Mouse (Mus musculus): ENCODE data around the gene Ndufa4l2. TPM values are rescaled to one million over a fixed set of nuclear protein-coding genes. Genes with fewer than 3 reads are reported as not detected.

The Ndufa4l2 gene
- polyA plus RNA-seq, 1 experiment, result 13.0 TPM

- peak; percentile 71 for DNase-seq (ENCODE audit: low read depth)
- no peak for TF ChIP-seq CTCF (IDR thresholded peaks at IDR 0.05; ENCODE audit: borderline replicate concordance, extremely low read depth, insufficient read depth, insufficient read length)
- no peak for TF ChIP-seq POLR2A (IDR thresholded peaks at IDR 0.05; ENCODE audit: borderline replicate concordance, extremely low read depth, insufficient read depth, insufficient read length, poor library complexity, severe bottlenecking)
Measured at GRCm38 (mm10) chr10:127527481-127527880, 12.7 kb downstream of the Ndufa4l2 start.

GRCm38 (mm10) chr10:127530945-127531344, 16.2 kb downstream of the Ndufa4l2 start:
- no peak for DNase-seq (ENCODE audit: low read depth)
- TF ChIP-seq CTCF (IDR thresholded peaks at IDR 0.05; ENCODE audit: borderline replicate concordance, extremely low read depth, insufficient read depth, insufficient read length), result no peak
- TF ChIP-seq POLR2A (IDR thresholded peaks at IDR 0.05; ENCODE audit: borderline replicate concordance, extremely low read depth, insufficient read depth, insufficient read length, poor library complexity, severe bottlenecking), result no peak

GRCm38 (mm10) chr10:127531548-127531947, 16.8 kb downstream of the Ndufa4l2 start:
- DNase-seq (ENCODE audit: low read depth), result peak; percentile 75
- TF ChIP-seq POLR2A (IDR thresholded peaks at IDR 0.05; ENCODE audit: borderline replicate concordance, extremely low read depth, insufficient read depth, insufficient read length, poor library complexity, severe bottlenecking) (no peak), CTCF (IDR thresholded peaks at IDR 0.05; ENCODE audit: borderline replicate concordance, extremely low read depth, insufficient read depth, insufficient read length) (no peak)

GRCm38 (mm10) chr10:127534036-127534928, 19.5 kb downstream of the Ndufa4l2 start, which contains the start of gene Nxph4:
Gene Nxph4, minus strand, starts transcription at chr10:127534559.
- TF ChIP-seq POLR2A (IDR thresholded peaks at IDR 0.05; ENCODE audit: borderline replicate concordance, extremely low read depth, insufficient read depth, insufficient read length, poor library complexity, severe bottlenecking) (0 out of 2 replicates have a peak, but pooled peaks have one; percentile 17), CTCF (IDR thresholded peaks at IDR 0.05; ENCODE audit: borderline replicate concordance, extremely low read depth, insufficient read depth, insufficient read length) (no peak)
- no peak for DNase-seq (ENCODE audit: low read depth)

GRCm38 (mm10) chr10:127534929-127535384, 20.2 kb downstream of the Ndufa4l2 start:
- no peak for TF ChIP-seq POLR2A (IDR thresholded peaks at IDR 0.05; ENCODE audit: borderline replicate concordance, extremely low read depth, insufficient read depth, insufficient read length, poor library complexity, severe bottlenecking)
- no peak for TF ChIP-seq CTCF (IDR thresholded peaks at IDR 0.05; ENCODE audit: borderline replicate concordance, extremely low read depth, insufficient read depth, insufficient read length)

GRCm38 (mm10) chr10:127536586-127537314, 22.0 kb downstream of the Ndufa4l2 start:
- peak; percentile 89 for DNase-seq (ENCODE audit: low read depth)
- no peak for TF ChIP-seq POLR2A (IDR thresholded peaks at IDR 0.05; ENCODE audit: borderline replicate concordance, extremely low read depth, insufficient read depth, insufficient read length, poor library complexity, severe bottlenecking)
- peak; percentile 61; the same call in 1 of the 2 replicates for TF ChIP-seq CTCF (IDR thresholded peaks at IDR 0.05; ENCODE audit: borderline replicate concordance, extremely low read depth, insufficient read depth, insufficient read length)

More at GRCm38 (mm10) chr10:127534929-127535384, 20.2 kb downstream of the Ndufa4l2 start:
- DNase-seq (ENCODE audit: low read depth), result no peak

GRCm38 (mm10) chr10:127537854-127538583, 23.3 kb downstream of the Ndufa4l2 start:
- peak; percentile 90 for DNase-seq (ENCODE audit: low read depth)
- TF ChIP-seq POLR2A (IDR thresholded peaks at IDR 0.05; ENCODE audit: borderline replicate concordance, extremely low read depth, insufficient read depth, insufficient read length, poor library complexity, severe bottlenecking) (no peak), CTCF (IDR thresholded peaks at IDR 0.05; ENCODE audit: borderline replicate concordance, extremely low read depth, insufficient read depth, insufficient read length) (peak; percentile 98)

- no peak for DNase-seq (ENCODE audit: low read depth)
- TF ChIP-seq CTCF (IDR thresholded peaks at IDR 0.05; ENCODE audit: borderline replicate concordance, extremely low read depth, insufficient read depth, insufficient read length) (no peak), POLR2A (IDR thresholded peaks at IDR 0.05; ENCODE audit: borderline replicate concordance, extremely low read depth, insufficient read depth, insufficient read length, poor library complexity, severe bottlenecking) (no peak)
Measured at GRCm38 (mm10) chr10:127541510-127541909, 26.7 kb downstream of the Ndufa4l2 start.

- TF ChIP-seq POLR2A (IDR thresholded peaks at IDR 0.05; ENCODE audit: borderline replicate concordance, extremely low read depth, insufficient read depth, insufficient read length, poor library complexity, severe bottlenecking), result no peak
- no peak for TF ChIP-seq CTCF (IDR thresholded peaks at IDR 0.05; ENCODE audit: borderline replicate concordance, extremely low read depth, insufficient read depth, insufficient read length)
- DNase-seq (ENCODE audit: low read depth), result no peak
Measured at GRCm38 (mm10) chr10:127542084-127542483, 27.3 kb downstream of the Ndufa4l2 start.

GRCm38 (mm10) chr10:127542720-127543119, 28.0 kb downstream of the Ndufa4l2 start:
- no peak for TF ChIP-seq POLR2A (IDR thresholded peaks at IDR 0.05; ENCODE audit: borderline replicate concordance, extremely low read depth, insufficient read depth, insufficient read length, poor library complexity, severe bottlenecking)
- TF ChIP-seq CTCF (IDR thresholded peaks at IDR 0.05; ENCODE audit: borderline replicate concordance, extremely low read depth, insufficient read depth, insufficient read length), result no peak
- no peak for DNase-seq (ENCODE audit: low read depth)

All from brain, embryonic 14.5 days (tissue).